Mouse (Mus musculus) limb, embryonic 12.5 days (tissue): ENCODE measurements at regions not wholly inside any gene's neighbourhood (a gene's known extent, or its start where the extent isn't known, plus 50 kb on each side); places are given as distances from the start of the nearest gene placed in this dataset.
"Not testable (repeated sequence)": the region's sequence is repeated elsewhere in the genome, so short reads cannot be mapped to it uniquely, and the experiment has no call there.

Experiments
- ATAC-seq: fragments of 200-750 bp; cut with Nextera tagmentation; 2 replicates; pipeline ENCODE4 v1.8.0; 2017; ENCODE audit warnings: low read depth, moderate TSS enrichment; ENCODE audit not compliant: insufficient number of reproducible peaks, insufficient read depth, low FRiP score, low TSS enrichment
- H3K27ac ChIP-seq: fragments of 300-500 bp; sonication (generic); 2 replicates; pipeline ENCODE4 v1.5.1; 2016; ENCODE audit warnings: mild to moderate bottlenecking, moderate library complexity
- H3K27me3 ChIP-seq: fragments of 300-500 bp; sonication (generic); 2 replicates; pipeline ENCODE4 v1.6.1; 2016; ENCODE audit warnings: mild to moderate bottlenecking, moderate library complexity
- H3K36me3 ChIP-seq: fragments of 300-500 bp; sonication (generic); 2 replicates; pipeline ENCODE4 v1.6.1; 2016; ENCODE audit warnings: mild to moderate bottlenecking, moderate library complexity
- H3K4me1 ChIP-seq: fragments of 300-500 bp; sonication (generic); replicated peaks from 2 replicates; pipeline ENCODE4 v1.6.1; 2016
- H3K4me2 ChIP-seq: fragments of 300-500 bp; sonication (generic); 2 replicates; pipeline ENCODE4 v1.6.1; 2016; ENCODE audit warnings: mild to moderate bottlenecking, moderate library complexity
- H3K4me3 ChIP-seq: fragments of 300-500 bp; sonication (generic); replicated peaks from 2 replicates; pipeline ENCODE4 v1.5.1; 2016; ENCODE audit warnings: mild to moderate bottlenecking
- H3K9ac ChIP-seq: fragments of 300-500 bp; sonication (generic); replicated peaks from 2 replicates; pipeline ENCODE4 v1.6.1; 2016; ENCODE audit warnings: mild to moderate bottlenecking, moderate library complexity
- H3K9me3 ChIP-seq: fragments of 300-500 bp; sonication (generic); 2 replicates; pipeline ENCODE4 v1.6.1; 2016; ENCODE audit warnings: mild to moderate bottlenecking, moderate library complexity
- WGBS: fragments of 180-500 bp; shearing (Covaris S2); methylation state at CpG from one replicate; pipeline ENCODE4 v1.1.7; 2016; 5-methylcytosine and 5-hydroxymethylcytosine counted together

- no peak for ATAC-seq
- Histone ChIP-seq H3K27ac (no peak overlapping the region), H3K4me2 (no peak overlapping the region), H3K9me3 (no peaks in the 10 kb centered on the region), H3K4me1 (peaks cover 12% of the 10 kb centered on the region), H3K27me3 (no peaks in the 10 kb centered on the region; the same call in 1 of the 2 replicates), H3K9ac (no peak overlapping the region), H3K36me3 (no peaks in the 10 kb centered on the region), H3K4me3 (no peak overlapping the region)
- WGBS, result 68% methylated on average over 7 of the region's 7 CpGs
These were observed 168.0 kb upstream of the Slc25a13 start for GRCm38 (mm10) chr6:6384971-6385370.

- Histone ChIP-seq H3K4me1 (peaks cover 8% of the 10 kb centered on the region), H3K27ac (no peak overlapping the region), H3K27me3 (no peaks in the 10 kb centered on the region; the same call in 1 of the 2 replicates), H3K4me2 (no peak overlapping the region), H3K4me3 (no peak overlapping the region), H3K9me3 (no peaks in the 10 kb centered on the region), H3K9ac (no peak overlapping the region), H3K36me3 (no peaks in the 10 kb centered on the region)
- no peak for ATAC-seq
- 74% methylated on average over 6 of the region's 6 CpGs for WGBS
These were observed 167.5 kb upstream of the Slc25a13 start for GRCm38 (mm10) chr6:6384441-6384840.

- H3K9me3 ChIP-seq, result no peaks in the 10 kb centered on the region
- 82% methylated on average over 3 of the region's 3 CpGs for WGBS
- no peak overlapping the region for H3K9ac ChIP-seq
- H3K36me3 ChIP-seq, result no peaks in the 10 kb centered on the region
- no peak for ATAC-seq
- H3K4me1 ChIP-seq, result 0 out of 2 replicates have a peak, but pooled peaks cover 3% of the 10 kb centered on the region
- no peaks in the 10 kb centered on the region for H3K27me3 ChIP-seq
- H3K27ac ChIP-seq, result no peak overlapping the region
- H3K4me2 ChIP-seq, result no peak overlapping the region
- no peak overlapping the region for H3K4me3 ChIP-seq
These were observed 155.4 kb upstream of the Slc25a13 start for GRCm38 (mm10) chr6:6372421-6372820.

- no peaks in the 10 kb centered on the region for H3K36me3 ChIP-seq
- no peak overlapping the region for H3K9ac ChIP-seq
- no peak overlapping the region for H3K4me3 ChIP-seq
- H3K9me3 ChIP-seq, result no peaks in the 10 kb centered on the region
- 0 out of 2 replicates have a peak, but pooled peaks cover 3% of the 10 kb centered on the region for H3K4me1 ChIP-seq
- H3K27me3 ChIP-seq, result no peaks in the 10 kb centered on the region
- whole genome bisulfite sequencing, result 66% methylated on average over 5 of the region's 5 CpGs
- ATAC-seq, result 0 out of 2 replicates have a peak, but pooled peaks have one; percentile 15
- no peak overlapping the region for H3K4me2 ChIP-seq
- no peak overlapping the region for H3K27ac ChIP-seq
These were observed 154.6 kb upstream of the Slc25a13 start for GRCm38 (mm10) chr6:6371444-6372093.

GRCm38 (mm10) chr6:6364037-6364436 lies 147.1 kb upstream of the Slc25a13 start:
- Histone ChIP-seq H3K36me3 (no peaks in the 10 kb centered on the region), H3K9ac (no peak overlapping the region), H3K9me3 (no peaks in the 10 kb centered on the region), H3K27me3 (no peaks in the 10 kb centered on the region), H3K4me3 (no peak overlapping the region), H3K4me2 (no peak overlapping the region), H3K4me1 (peaks cover 20% of the 10 kb centered on the region), H3K27ac (no peak overlapping the region)
- ATAC-seq, result peak; percentile 75
- WGBS, result 18% methylated on average over 4 of the region's 4 CpGs

GRCm38 (mm10) chr6:6362678-6363354 lies 145.8 kb upstream of the Slc25a13 start:
- ATAC-seq, result no peak
- Histone ChIP-seq H3K4me2 (no peak overlapping the region), H3K4me3 (no peak overlapping the region), H3K9me3 (no peaks in the 10 kb centered on the region), H3K27me3 (no peaks in the 10 kb centered on the region), H3K4me1 (peaks cover 20% of the 10 kb centered on the region), H3K27ac (no peak overlapping the region), H3K36me3 (no peaks in the 10 kb centered on the region), H3K9ac (no peak overlapping the region)
- WGBS, result 55% methylated on average over 4 of the region's 4 CpGs

- not testable (repeated sequence) for H3K9ac ChIP-seq, H3K36me3 ChIP-seq, H3K4me2 ChIP-seq, H3K9me3 ChIP-seq, H3K27me3 ChIP-seq, ATAC-seq, H3K4me3 ChIP-seq, H3K27ac ChIP-seq
- peaks cover 20% of the 10 kb centered on the region for H3K4me1 ChIP-seq
These were observed 144.2 kb upstream of the Slc25a13 start for GRCm38 (mm10) chr6:6361181-6361580.

- Histone ChIP-seq H3K9me3 (no peaks in the 10 kb centered on the region), H3K27me3 (no peaks in the 10 kb centered on the region), H3K36me3 (no peaks in the 10 kb centered on the region), H3K4me1 (peaks cover 9% of the 10 kb centered on the region), H3K4me3 (no peak overlapping the region), H3K27ac (no peak overlapping the region), H3K4me2 (no peak overlapping the region), H3K9ac (no peak overlapping the region)
- no peak for ATAC-seq
- WGBS, result 42% methylated on average over 2 of the region's 2 CpGs
These were observed 140.5 kb upstream of the Slc25a13 start for GRCm38 (mm10) chr6:6357477-6357876.

- Histone ChIP-seq H3K4me1 (peaks cover 9% of the 10 kb centered on the region), H3K9ac (no peak overlapping the region), H3K9me3 (no peaks in the 10 kb centered on the region), H3K4me3 (no peak overlapping the region), H3K36me3 (no peaks in the 10 kb centered on the region), H3K4me2 (no peak overlapping the region), H3K27ac (no peak overlapping the region), H3K27me3 (no peaks in the 10 kb centered on the region)
- ATAC-seq, result no peak
- WGBS, result 61% methylated on average over 6 of the region's 6 CpGs
These were observed 140.0 kb upstream of the Slc25a13 start for GRCm38 (mm10) chr6:6356967-6357366.

- 47% methylated on average over 8 of the region's 8 CpGs for WGBS
- 0 out of 2 replicates have a peak, but pooled peaks have one; percentile 59 for ATAC-seq
- Histone ChIP-seq H3K9ac (no peak overlapping the region), H3K4me1 (0 out of 2 replicates have a peak, but pooled peaks cover 3% of the 10 kb centered on the region), H3K9me3 (peaks cover 11% of the 10 kb centered on the region; the same call in 1 of the 2 replicates), H3K36me3 (no peaks in the 10 kb centered on the region), H3K27ac (no peak overlapping the region), H3K4me2 (no peak overlapping the region), H3K4me3 (no peak overlapping the region), H3K27me3 (no peaks in the 10 kb centered on the region)
These were observed 118.3 kb upstream of the Slc25a13 start for GRCm38 (mm10) chr6:6335251-6335650.

GRCm38 (mm10) chr6:6330271-6330670 lies 113.3 kb upstream of the Slc25a13 start:
- H3K4me2 ChIP-seq, result no peak overlapping the region
- H3K36me3 ChIP-seq, result no peaks in the 10 kb centered on the region
- H3K9ac ChIP-seq, result no peak overlapping the region
- no peaks in the 10 kb centered on the region for H3K27me3 ChIP-seq
- 0 out of 2 replicates have a peak, but pooled peaks cover 2% of the 10 kb centered on the region for H3K4me1 ChIP-seq
- no peak for ATAC-seq
- no peak overlapping the region for H3K4me3 ChIP-seq
- 77% methylated on average over 1 of the region's 1 CpGs for WGBS
- H3K9me3 ChIP-seq, result peaks cover 24% of the 10 kb centered on the region
- H3K27ac ChIP-seq, result no peak overlapping the region
